1 mouse cellular context compared by ENCODE assay signal in the genomic region with DNA sequence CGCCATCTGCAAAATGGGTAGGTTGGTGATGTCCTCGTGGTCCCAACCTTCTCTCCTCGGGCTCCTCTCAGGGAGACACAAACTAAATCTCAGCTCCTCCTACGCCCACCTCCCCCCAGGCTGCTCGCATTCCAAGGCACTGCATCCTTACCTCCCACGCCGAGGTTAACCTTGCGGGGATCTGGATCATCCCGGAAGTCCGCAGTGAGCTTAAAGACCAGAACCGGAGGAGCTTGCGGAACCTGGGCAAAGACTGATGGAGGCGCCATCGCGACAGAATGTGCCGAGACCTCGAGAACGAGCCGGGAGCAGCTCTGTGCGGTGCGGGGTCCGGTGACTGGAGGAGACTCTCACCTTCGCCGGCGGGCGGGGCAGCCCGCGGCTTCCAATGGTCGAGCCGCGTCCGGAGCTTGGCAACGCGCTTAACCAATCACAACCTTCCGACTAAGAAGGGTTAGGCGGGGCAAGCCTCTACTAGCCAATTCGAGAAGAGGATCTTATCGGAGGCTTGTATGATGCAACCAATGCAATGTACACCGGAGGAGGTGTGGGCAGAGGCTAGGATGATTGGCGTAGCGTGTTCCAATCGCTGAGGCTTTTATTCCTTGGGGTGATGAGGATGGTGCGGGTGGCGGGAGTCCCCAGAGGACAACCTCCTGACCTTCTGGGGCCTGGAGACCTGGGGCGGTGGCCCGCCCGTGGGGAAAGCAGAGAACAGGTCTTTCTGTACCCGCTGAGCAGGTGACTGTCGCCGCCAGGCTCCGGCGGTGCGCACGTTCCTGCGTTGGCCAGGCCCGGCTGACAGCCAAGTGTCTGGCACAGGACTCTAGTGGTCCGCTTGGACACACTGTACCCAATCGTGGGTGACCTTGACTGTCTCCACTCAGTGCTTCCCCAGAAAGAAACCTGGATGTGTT.
TF ChIP-seq lines count a peak whose summit lies in the region.

TSS of gene Got1 (minus strand) at position 419 of the 917 bp plus-strand sequence.

TF ChIP-seq in MEL, 35 proteins besides CTCF, POLR2A, EP300 and RAD21 (continued from another document):
- no peak for TF ChIP-seq CHD1 (IDR thresholded peaks at IDR 0.05; ENCODE audit: low read depth, low read length)
- TF ChIP-seq POLR2AphosphoS5 (IDR thresholded peaks at IDR 0.05; ENCODE audit: borderline replicate concordance, low read depth, low read length), result peak; percentile 58; the same call in 1 of the 2 replicates
- TF ChIP-seq MAX (IDR thresholded peaks at IDR 0.05; ENCODE audit: low read length), result peak; percentile 74; the same call in 1 of the 2 replicates
- TF ChIP-seq JUND (IDR thresholded peaks at IDR 0.05; ENCODE audit: low read depth, low read length), result 0 out of 2 replicates have a peak, but pooled peaks have one; percentile 42
- TF ChIP-seq TAL1 (IDR thresholded peaks at IDR 0.05; ENCODE audit: low read length), result no peak
- peak; percentile 96 for TF ChIP-seq E2F4 (IDR thresholded peaks at IDR 0.05; ENCODE audit: borderline replicate concordance, low read depth, low read length)
- peak; percentile 47; the same call in 1 of the 2 replicates for TF ChIP-seq TCF12 (IDR thresholded peaks at IDR 0.05; ENCODE audit: low read depth, low read length)
- peak; percentile 93 for TF ChIP-seq ZMIZ1 (IDR thresholded peaks at IDR 0.05; ENCODE audit: low read depth, low read length)
- peak; percentile 79 for TF ChIP-seq KAT2A (conservative IDR thresholded peaks at IDR 0.05; ENCODE audit: low read depth, low read length)
- peak; percentile 77 for TF ChIP-seq MYC (IDR thresholded peaks at IDR 0.05; ENCODE audit: low read depth, low read length)
- no peak for TF ChIP-seq ZNF384 (IDR thresholded peaks at IDR 0.05; ENCODE audit: low read depth, low read length)
- no peak for TF ChIP-seq UBTF (IDR thresholded peaks at IDR 0.05; ENCODE audit: borderline replicate concordance, insufficient read depth, low read depth, low read length)
- TF ChIP-seq NELFE (IDR thresholded peaks at IDR 0.05; ENCODE audit: low read depth, low read length), result peak; percentile 94
- no peak for TF ChIP-seq SMC3 (IDR thresholded peaks at IDR 0.05; ENCODE audit: low read depth, low read length)
- peak; percentile 88 for TF ChIP-seq HCFC1 (IDR thresholded peaks at IDR 0.05; ENCODE audit: low read depth, low read length)
